Mouse (Mus musculus): Measurements from ENCODE around the gene Inka2.

The Inka2 gene

GRCm38 (mm10) chr3:105721681-105722201 lies 17.3 kb downstream of the Inka2 start:
- DNase-seq (ENCODE audit: low read depth, low spot score), result no peak

- no peak for DNase-seq (ENCODE audit: low read depth, low spot score)
Observed at GRCm38 (mm10) chr3:105722510-105722909, 18.1 kb downstream of the Inka2 start.

DNA sequence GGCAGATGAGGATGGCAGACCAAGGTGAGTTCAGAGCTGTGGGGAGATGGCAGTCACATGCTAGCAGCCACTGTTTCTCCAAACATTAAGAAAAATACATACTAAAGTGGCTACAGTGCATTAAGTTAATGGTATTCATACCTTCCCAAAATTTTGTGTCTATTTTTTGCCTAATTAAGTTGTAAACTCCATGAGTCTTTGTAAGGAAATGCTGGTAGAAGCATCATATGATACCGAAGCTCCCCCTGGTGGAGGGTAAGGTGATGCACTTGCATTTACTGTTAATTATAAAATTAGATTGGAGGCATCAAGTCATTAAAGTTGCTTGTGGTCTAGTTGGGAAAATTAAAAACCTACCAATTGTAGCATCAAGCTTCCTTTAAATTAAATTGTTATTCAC lies 21.6 kb downstream of the Inka2 start:
- peak; percentile 53 for DNase-seq (ENCODE audit: low read depth, low spot score)

- no peak for DNase-seq (ENCODE audit: low read depth, low spot score)
Observed at GRCm38 (mm10) chr3:105732360-105732759, 28.0 kb downstream of the Inka2 start.

DNA sequence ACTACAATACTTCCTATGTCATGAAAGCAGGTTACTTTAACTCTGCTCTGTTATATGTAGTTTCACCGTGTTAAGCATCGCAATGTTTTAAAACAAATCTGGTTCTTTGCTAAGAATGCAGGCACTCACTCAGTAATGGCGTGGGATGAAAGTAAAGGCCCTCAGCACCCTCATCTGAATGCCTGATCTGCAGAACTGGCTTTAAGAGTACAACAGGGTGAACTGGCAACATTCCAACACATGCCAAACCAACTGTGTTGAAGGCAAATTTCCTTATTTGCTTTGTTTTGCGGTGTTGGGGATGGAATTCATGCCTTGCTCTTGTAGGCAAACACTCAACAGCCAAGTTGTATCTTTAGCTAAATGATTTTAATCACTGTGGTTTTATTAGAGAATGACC lies 29.1 kb downstream of the Inka2 start:
- no peak for DNase-seq (ENCODE audit: low read depth, low spot score)

DNA sequence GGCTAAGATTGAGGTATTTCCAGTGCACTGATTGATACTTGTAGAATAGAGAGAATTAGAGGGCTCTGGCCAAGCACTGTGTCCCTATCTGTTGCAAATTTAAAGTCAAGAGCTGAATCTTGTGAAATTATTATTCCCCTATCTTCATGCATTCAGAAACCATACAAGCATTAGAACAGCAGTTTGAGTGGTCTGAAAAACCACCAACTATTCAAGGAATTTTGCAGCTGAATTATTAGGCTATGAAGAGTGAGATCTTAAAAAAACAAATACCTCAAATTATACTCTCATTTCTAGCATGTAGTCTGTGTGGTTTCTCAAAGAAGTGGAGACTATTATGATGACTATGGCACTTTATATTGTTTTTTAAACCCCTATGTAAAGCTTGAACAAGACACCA lies 30.9 kb downstream of the Inka2 start:
- no peak for DNase-seq (ENCODE audit: low read depth, low spot score)

GRCm38 (mm10) chr3:105736148-105736547 lies 31.7 kb downstream of the Inka2 start:
- no peak for DNase-seq (ENCODE audit: low read depth, low spot score)

DNA sequence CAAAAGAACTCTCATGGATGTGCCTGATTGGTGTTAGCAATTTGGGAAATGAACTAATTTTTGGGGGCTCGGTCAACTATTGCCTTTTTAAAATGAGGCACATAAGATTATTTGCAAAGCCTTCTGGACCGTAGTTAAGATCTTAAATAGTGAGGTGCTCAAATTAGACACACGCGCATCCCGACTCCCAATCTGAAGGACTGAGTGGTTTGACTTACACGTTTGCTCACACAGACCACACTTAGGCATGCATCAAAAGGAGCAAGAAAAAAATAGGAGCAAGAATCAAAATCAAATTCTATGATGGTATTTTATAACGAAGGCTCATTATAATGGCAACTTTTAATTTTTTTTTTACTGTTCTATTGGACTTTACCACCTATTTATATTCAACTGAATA lies 32.7 kb downstream of the Inka2 start:
- no peak for DNase-seq (ENCODE audit: low read depth, low spot score)

DNA sequence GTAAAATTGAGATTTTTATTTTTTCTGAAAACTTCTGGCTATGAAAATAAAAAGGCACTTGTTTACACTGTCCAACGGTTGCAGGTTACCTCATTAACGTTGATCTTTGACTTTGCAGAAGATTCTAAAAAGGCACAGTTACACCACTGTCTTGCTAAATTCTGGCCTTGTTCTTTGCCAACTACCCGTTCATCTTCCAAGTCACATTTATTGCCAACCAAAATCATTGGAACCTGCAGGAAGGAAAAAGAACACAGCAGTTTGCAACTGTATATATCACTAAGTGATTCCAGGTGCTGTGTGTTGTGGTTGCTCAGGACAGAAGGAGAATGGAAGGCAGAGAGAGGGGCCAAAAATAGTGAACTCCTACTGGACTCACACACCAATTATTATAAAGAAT lies 33.3 kb downstream of the Inka2 start:
- DNase-seq (ENCODE audit: low read depth, low spot score), result no peak

GRCm38 (mm10) chr3:105746542-105746941 lies 42.1 kb downstream of the Inka2 start:
- no peak for DNase-seq (ENCODE audit: low read depth, low spot score)

GRCm38 (mm10) chr3:105750810-105751209 lies 46.4 kb downstream of the Inka2 start:
- no peak for DNase-seq (ENCODE audit: low read depth, low spot score)

DNA sequence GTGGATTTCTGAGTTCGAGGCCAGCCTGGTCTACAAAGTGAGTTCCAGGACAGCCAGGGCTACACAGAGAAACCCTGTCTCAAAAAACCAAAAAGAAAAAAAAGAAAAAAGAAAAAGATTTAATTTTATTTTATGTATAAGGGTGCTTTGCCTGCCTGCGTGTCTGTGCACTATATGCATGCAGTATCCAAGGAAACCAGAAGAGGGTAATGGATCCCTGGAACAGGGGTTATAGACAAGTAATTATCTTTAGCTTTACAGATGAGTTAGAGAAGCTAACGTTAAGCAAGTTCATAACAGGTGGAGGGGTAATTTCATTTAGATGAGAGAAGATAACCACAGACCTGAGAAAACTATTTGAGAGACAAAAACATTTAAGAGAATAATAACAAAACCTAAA lies 49.8 kb downstream of the Inka2 start:
- no peak for DNase-seq (ENCODE audit: low read depth, low spot score)

GRCm38 (mm10) chr3:105755123-105755522 lies 50.7 kb downstream of the Inka2 start:
- no peak for DNase-seq (ENCODE audit: low read depth, low spot score)

DNA sequence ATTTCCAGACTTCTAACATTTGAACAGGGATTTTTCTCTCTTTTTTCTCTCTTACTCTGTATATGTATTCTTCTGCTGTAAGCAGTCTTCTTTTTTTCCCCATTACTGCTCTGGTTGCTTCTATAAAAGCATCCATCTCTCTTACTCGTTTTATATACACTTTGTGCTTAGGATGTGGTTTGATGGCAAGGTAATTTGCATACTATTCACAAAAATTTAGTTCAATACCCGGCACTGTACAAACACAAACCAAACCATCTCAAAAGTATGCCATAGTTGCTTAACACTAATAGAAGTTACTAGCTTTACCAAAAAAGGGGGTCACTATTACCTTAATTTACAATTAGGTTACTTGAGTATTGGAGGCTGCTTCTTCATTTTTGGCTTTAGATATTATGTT lies 52.1 kb downstream of the Inka2 start:
- no peak for DNase-seq (ENCODE audit: low read depth, low spot score)

DNA sequence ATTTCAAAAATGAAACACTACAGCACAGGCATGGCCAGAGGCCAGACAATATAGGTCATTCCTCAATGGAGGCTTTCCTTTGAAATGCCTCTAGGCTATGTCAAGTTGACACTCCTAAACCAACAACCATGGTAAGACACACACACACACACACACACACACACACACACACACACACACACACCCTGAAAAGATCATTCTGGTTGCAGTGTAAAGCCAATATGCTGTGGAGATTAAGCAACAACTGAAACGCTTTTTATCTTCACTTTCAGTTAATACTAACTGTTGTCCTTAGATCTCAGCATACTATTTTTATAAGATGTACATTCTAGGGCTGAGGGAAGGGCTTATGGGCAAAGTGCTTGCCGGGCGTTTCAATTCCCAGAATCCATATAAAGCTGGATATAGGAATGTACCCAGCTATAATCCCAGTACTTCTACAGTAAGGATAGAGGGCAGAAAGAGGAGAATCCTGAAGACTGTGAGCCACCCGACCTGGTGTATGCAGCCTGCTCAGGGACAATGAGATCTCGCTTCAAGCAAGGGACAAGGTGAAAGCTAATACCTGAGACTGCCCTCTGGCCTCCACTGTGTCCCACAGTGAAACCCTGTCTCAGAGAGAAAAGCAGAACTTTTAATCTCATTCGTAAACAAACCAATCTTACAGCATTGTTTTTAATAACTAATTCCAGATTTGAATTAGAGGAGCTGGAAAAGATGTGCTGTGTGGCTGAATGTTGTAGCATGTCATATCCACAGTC lies 53.1 kb downstream of the Inka2 start:
- DNase-seq (ENCODE audit: low read depth, low spot score), result no peak

GRCm38 (mm10) chr3:105758098-105758497 lies 53.7 kb downstream of the Inka2 start:
- no peak for DNase-seq (ENCODE audit: low read depth, low spot score)

DNA sequence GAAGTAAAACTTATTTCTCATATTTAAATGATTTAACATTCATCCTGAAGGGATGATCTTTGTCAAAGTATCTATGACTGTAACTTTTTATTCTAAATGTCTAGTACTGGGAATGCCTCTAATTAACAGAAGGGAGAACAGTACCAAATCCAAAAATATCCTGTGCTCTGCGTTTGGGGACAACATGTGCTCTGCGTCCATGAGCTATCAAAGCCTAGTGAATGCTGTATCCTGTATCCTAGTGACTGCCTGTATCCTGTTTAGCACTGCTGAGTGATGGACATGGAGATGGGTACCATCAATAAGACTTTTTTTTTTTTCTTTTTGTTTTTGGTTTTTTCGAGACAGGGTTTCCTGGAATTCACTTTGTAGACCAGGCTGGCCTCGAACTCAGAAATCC lies 54.3 kb downstream of the Inka2 start:
- no peak for DNase-seq (ENCODE audit: low read depth, low spot score)

DNA sequence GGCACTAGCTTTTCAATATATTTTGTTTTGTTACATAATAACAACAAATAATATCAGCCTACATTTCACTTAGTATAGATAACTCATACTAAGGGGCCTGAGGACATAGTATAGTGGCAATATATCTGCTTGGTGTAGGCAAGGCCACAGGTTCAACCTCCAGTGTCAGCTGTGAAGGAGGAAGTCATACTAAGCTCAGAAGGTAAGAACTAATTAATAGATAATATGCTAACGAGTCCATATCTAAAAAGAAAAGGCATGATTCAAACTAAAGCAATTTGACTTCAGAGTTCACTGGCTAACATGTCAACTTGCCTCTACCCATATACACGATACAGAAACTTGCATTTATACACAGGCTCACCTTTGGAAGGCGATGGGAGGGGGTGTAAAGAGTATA lies 55.7 kb downstream of the Inka2 start:
- no peak for DNase-seq (ENCODE audit: low read depth, low spot score)

GRCm38 (mm10) chr3:105763132-105763851 lies 58.9 kb downstream of the Inka2 start:
- DNase-seq (ENCODE audit: low read depth, low spot score), result peak; percentile 39

GRCm38 (mm10) chr3:105768529-105768928 lies 64.1 kb downstream of the Inka2 start:
- no peak for DNase-seq (ENCODE audit: low read depth, low spot score)

DNA sequence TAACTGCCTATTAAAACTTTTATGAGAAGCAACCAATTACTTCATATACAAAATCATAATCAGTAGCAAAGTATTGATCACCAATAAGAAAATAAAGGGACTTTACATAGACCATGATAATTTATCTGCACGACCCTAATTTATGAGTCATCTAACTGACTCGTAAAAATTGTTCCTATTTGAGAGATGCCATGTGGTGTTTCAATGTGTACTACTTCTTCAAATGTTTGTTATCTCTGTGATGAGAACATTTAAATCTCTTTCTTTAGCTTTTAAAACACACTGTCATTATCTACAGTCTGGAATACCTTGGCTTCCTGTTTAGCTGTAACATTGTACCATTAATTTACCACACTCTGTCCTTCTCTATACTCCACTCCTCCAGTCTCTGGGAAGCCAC lies 65.0 kb downstream of the Inka2 start:
- no peak for DNase-seq (ENCODE audit: low read depth, low spot score)
